Mouse (Mus musculus) kidney, adult 8-10 months (tissue): ENCODE results near the gene Ptges.

Experiments
- DNase-seq, 2 experiments: peaks; one replicate each; pipeline ENCODE4 v3.0.0; 2022

The Ptges gene

DNA sequence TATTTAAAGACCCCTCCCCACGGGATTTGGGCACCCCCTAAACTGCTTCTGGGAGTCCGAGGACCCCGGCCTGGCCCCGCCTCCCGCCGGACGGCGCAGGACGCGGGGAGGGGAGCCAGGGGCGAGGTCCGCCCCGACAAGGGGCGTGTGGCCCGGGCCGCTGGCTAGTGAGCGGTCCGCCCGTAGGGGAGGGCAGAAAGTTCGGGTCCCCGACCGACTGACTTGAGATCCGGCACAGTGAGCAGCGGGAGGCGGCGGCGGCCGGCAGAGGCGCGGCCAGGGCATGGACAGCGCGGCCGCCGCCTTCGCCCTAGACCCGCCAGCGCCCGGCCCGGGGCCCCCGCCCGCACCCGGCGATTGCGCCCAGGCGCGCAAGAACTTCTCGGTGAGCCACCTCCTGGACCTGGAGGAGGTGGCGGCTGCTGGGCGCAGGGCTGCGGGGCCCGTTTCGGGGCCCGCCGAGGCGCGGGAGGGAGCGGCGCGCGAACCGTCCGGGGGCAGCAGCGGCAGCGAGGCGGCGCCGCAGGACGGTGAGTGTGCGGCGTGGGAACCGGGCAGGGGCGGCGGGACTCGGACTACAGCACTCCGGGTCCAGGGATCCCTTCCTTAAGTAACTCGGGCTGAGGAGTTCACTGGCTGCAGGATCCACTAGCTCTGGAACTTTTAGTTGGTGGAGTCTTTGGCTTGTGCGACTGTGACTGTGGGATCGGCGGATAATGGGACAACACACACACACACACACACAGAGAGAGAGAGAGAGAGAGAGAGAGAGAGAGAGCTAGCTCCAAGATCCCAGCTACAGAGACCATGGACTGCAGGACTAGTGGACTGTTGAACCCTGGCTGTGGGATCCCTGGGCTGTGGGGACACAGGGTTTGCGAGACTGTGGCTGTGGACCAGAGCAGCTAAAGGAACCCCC, 84.3 kb downstream of the Ptges start:
- DNase-seq = no peak

DNA sequence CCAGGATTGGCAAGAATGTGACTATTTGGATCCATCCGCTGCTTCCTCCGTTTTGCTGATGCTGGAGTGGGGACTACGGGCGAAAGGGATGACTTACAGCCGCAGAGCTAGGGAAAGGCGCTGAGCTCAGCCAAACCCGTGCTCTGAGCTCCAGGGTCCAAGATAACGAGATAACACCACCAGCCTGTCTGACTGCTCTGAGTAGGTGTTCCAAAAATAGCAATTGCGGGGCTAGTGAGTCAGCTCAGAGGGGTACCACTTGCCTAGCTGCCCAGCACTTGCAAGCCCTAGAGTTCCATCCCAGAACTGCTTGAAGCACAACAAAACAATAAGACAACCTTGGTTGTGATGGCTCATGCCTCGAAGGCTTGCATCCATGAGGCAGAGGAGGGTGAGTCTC, 87.0 kb downstream of the Ptges start:
- no peak for DNase-seq
